Mouse (Mus musculus) kidney, adult 2 months (tissue): ENCODE measurements around the gene Patl2. TPM values are rescaled to one million over a fixed set of nuclear protein-coding genes. Genes with fewer than 3 reads are reported as not detected.

ENCODE experiments used
- DNase-seq: peaks from one replicate; pipeline ENCODE4 v3.0.0; 2021
- H3K27ac ChIP-seq: fragments of 200-500 bp; 2 replicates; pipeline ENCODE4 v1.5.1; 2012; ENCODE audit warnings: low read depth, low read length, control low read depth, inconsistent platforms; ENCODE audit not compliant: insufficient read depth
- H3K27me3 ChIP-seq: fragments of 200-500 bp; replicated peaks from 2 replicates; pipeline ENCODE4 v1.6.1; 2012; ENCODE audit warnings: mild to moderate bottlenecking, moderate library complexity, low read length, inconsistent platforms; ENCODE audit not compliant: control insufficient read depth, insufficient read depth
- H3K36me3 ChIP-seq: fragments of 200-500 bp; 2 replicates; pipeline ENCODE4 v1.6.1; 2012; ENCODE audit warnings: mild to moderate bottlenecking, moderate library complexity, low read length, inconsistent platforms; ENCODE audit not compliant: control insufficient read depth, insufficient read depth
- H3K4me1 ChIP-seq: fragments of 200-500 bp; 2 replicates; pipeline ENCODE4 v1.6.1; 2011; ENCODE audit warnings: low read length; ENCODE audit not compliant: control insufficient read depth, insufficient read depth
- H3K4me3 ChIP-seq: fragments of 200-500 bp; 2 replicates; pipeline ENCODE4 v1.5.1; 2011; ENCODE audit warnings: mild to moderate bottlenecking, low read depth, low read length, control low read depth; ENCODE audit not compliant: insufficient read depth
- CTCF ChIP-seq: fragments of 200-500 bp; conservative IDR thresholded peaks from 2 replicates; pipeline ENCODE4 v1.5.1; 2011; ENCODE audit warnings: low read depth, mild to moderate bottlenecking, control low read depth, low read length, moderate library complexity, mixed read lengths; ENCODE audit not compliant: insufficient read depth, insufficient read length
- POLR2A ChIP-seq: fragments of 200-500 bp; IDR thresholded peaks from one replicate; pipeline ENCODE4 v1.6.1; 2011; ENCODE audit warnings: low read depth, low read length, control low read depth
- WGBS: fragments of 180-500 bp; shearing (Covaris S2); methylation state at CpG from one replicate; pipeline ENCODE4 v1.1.7; 2018; 5-methylcytosine and 5-hydroxymethylcytosine counted together
- polyA plus RNA-seq: library from polyadenylated mRNA; depleted of rRNA; stranded (reverse); fragments of >200 nt; gene quantifications from 2 replicates; pipeline ENCODE4 v1.2.3, GENCODE M21; 2012

The Patl2 gene
- polyA plus RNA-seq, 1 experiment, result not detected

DNA sequence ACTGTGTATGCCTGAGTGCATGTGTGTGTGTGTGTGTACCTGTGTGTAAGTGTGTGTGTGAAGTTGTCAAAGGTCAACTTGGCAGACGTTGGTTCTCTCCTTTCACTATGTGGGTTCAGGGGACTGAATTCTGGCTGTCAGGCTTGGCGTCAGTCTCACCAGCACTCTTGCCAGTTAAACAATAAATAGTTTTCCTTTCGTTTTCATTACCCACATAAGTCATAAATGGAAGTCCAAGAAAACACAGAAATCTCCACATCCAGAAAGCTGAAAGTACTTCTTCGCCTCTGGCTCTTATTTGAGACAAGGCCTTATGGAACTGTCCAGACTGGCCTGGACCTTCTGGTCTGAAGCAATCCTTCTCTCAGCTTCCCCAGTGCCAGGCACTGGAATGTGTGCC is 40.2 kb downstream of the Patl2 start:
- no peak overlapping the region for H3K4me3 ChIP-seq
- WGBS, result 59% methylated on average over 4 of the region's 4 CpGs
- TF ChIP-seq POLR2A, result no peak
- no peak for TF ChIP-seq CTCF

DNA sequence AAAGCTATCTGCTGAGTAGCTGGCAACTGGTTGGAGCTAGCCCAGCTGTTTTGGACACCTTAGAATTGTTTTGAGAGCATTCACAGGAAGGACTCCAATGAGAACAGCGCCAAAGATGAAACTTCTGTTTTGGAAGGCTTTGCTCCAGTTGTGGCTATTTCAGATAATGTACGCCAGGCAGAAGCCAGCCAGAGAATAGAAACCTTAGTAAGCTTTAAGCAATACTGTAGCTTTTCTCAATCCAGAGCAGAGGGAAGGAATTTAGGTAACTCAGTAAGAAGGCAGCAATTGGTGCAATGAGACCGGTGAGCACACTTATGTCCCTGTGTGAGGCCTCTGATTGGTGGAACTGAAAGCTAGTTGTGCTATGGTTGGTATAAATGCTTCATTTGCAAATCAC is 42.9 kb downstream of the Patl2 start:
- H3K4me1 ChIP-seq, result 0 out of 2 replicates have a peak, but pooled peaks cover under 1% of the 10 kb centered on the region
- no peaks in the 10 kb centered on the region for H3K27me3 ChIP-seq
- no peak overlapping the region for H3K27ac ChIP-seq
- TF ChIP-seq CTCF (no peak), POLR2A (no peak)
- no peaks in the 10 kb centered on the region for H3K36me3 ChIP-seq
- DNase-seq, result no peak
- WGBS, result 96% methylated on average over 3 of the region's 3 CpGs
- H3K4me3 ChIP-seq, result no peak overlapping the region

More for the DNA sequence above, 40.2 kb downstream of the Patl2 start:
- no peaks in the 10 kb centered on the region for H3K36me3 ChIP-seq
- H3K4me1 ChIP-seq, result no peaks in the 10 kb centered on the region
- H3K27me3 ChIP-seq, result no peaks in the 10 kb centered on the region
- peak overlapping the region; percentile 30; the same call in 1 of the 2 replicates for H3K27ac ChIP-seq
- DNase-seq, result peak; percentile 22

DNA sequence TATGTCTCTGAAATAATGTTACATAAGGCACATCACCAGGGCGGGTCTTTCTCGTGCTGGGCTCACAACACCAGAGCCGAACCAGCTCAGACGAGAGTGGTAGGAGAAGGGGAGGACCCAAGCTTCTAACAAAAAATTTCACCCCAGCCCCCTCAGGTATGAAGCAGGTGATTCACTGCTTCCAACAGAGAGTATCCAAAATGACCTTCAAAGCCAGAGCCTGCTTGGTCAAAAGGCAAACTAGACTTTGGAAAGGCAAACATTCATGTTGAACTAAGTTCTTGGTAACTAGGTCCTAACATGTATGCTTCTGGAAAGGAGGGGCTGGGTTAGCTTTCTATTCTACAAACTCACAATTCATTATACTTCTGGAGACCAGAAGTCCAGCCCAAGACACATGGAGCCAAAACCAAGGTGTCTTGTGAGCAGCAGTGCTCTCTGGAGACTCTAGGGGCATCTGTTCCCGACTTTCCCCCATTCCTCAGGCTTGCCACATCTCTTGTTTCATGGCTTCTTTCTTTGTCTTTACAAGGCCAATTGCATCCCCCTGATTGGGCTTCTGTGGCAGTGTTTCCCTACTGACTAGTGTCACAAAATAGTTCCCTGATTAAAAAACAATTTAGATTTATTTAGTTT is 44.5 kb downstream of the Patl2 start:
- 76% methylated on average over 5 of the region's 5 CpGs for WGBS
- H3K27me3 ChIP-seq, result no peaks in the 10 kb centered on the region
- no peaks in the 10 kb centered on the region for H3K36me3 ChIP-seq
- 0 out of 2 replicates have a peak, but pooled peaks cover 5% of the 10 kb centered on the region for H3K4me1 ChIP-seq
- no peak overlapping the region for H3K27ac ChIP-seq
- no peak overlapping the region for H3K4me3 ChIP-seq
- peak; percentile 26; the same call in 1 of the 2 replicates for TF ChIP-seq CTCF
- TF ChIP-seq POLR2A, result no peak
- DNase-seq, result no peak

DNA sequence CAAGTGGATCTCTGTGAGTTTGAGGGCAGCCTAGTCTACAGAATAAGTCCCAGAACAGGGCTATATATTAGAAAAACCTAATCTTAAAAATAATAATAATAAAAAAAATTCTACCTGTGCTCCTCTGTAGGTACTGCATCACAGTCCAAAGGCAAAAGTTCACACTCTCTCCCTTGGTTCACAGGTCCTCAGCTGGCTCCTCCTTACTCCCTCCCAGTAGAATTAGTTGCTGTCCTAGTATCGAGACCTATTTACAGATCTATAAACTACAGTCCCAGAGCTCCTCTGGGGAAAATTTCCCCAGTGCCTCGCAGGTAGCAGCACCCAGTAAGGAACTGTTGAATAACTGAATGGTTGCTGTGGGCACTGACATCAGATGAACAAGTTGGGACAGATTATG is 45.2 kb downstream of the Patl2 start:
- TF ChIP-seq POLR2A (no peak), CTCF (no peak)

DNA sequence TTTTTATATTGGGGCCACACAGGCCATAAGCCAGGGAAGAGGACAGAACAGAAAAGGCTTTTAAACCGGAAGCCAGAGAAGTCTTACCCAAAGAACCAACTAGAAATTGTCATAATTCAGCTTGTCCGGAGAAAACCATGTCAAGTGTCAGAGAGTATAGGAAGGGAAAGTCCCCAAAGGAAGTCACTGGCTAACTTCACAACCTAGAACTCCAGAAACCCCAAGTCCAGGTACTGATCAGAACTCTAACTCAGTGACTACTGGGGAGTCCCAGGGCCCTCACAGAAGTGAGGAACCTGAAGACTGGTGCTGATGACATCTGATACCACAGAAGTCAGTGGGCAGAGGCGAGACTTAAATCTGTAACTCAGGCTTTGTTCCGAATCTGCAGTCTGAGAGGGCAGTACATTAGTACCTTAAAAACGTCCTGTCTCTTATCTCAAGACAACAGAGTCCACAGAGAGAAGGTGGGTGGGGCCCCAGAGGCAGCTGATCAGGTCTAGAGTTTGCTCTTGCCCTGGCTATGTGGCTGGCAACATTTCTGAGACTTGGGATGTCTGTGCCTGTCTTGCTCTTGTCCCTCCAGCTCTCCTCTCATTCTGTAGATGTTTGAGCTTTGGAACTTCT is 48.0 kb downstream of the Patl2 start:
- WGBS, result 41% methylated on average over 5 of the region's 5 CpGs
- H3K4me1 ChIP-seq, result 0 out of 2 replicates have a peak, but pooled peaks cover 5% of the 10 kb centered on the region
- no peak for TF ChIP-seq CTCF
- no peak for TF ChIP-seq POLR2A

More for the DNA sequence above, 45.2 kb downstream of the Patl2 start:
- Histone ChIP-seq H3K27me3 (no peaks in the 10 kb centered on the region), H3K36me3 (no peaks in the 10 kb centered on the region), H3K4me3 (no peak overlapping the region), H3K27ac (no peak overlapping the region), H3K4me1 (0 out of 2 replicates have a peak, but pooled peaks cover 5% of the 10 kb centered on the region)
- DNase-seq, result peak; percentile 25
- 62% methylated on average over 2 of the region's 2 CpGs for WGBS

DNA sequence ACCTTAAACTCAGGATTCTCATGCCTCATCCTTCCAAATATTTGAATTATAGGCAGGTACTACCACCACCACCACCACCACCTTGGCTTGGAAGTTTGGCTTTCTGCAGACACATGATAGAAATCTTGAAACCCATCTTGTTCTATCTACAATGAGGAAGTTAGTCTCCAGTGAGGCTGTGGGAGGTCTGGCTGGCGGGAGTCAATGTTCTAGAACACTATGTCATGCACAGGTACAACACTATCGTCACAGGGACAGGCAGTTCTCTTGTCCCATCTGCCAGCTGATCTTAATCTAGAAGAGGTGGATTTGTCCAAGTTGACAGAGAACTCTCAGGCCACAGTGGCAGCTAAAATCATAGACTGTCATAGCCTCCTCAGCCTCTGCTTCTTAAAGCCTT is 53.4 kb downstream of the Patl2 start:
- Histone ChIP-seq H3K27me3 (no peaks in the 10 kb centered on the region), H3K4me3 (no peak overlapping the region), H3K4me1 (0 out of 2 replicates have a peak, but pooled peaks cover 2% of the 10 kb centered on the region), H3K36me3 (no peaks in the 10 kb centered on the region), H3K27ac (no peak overlapping the region)
- 80% methylated on average over 2 of the region's 2 CpGs for WGBS
- TF ChIP-seq POLR2A, result no peak
- DNase-seq, result no peak

More for the DNA sequence above, 48.0 kb downstream of the Patl2 start:
- H3K27me3 ChIP-seq, result no peaks in the 10 kb centered on the region
- H3K4me3 ChIP-seq, result no peak overlapping the region
- H3K27ac ChIP-seq, result no peak overlapping the region
- H3K36me3 ChIP-seq, result no peaks in the 10 kb centered on the region
- DNase-seq, result no peak

DNA sequence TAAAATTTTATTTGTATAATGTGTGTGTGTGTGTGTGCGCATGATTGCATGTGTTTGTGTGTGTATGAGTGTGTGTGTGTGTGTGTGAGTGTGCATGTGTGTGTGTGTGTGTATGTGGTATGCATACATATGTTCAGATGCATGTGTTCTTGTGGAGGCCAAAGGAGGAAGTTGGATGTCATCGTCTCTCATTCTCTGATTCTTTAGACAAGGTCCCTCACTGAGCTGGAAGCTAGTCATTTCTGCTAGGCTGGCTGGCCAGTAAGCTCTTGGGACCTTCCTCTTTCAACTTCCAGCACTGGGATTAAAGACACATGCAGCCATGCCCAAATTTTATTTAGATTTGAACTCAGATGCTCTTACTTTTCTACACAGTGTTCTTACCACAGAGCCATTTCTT is 53.9 kb downstream of the Patl2 start:
- TF ChIP-seq CTCF, result no peak
- TF ChIP-seq POLR2A, result no peak
- Histone ChIP-seq H3K36me3 (no peaks in the 10 kb centered on the region), H3K4me1 (no peaks in the 10 kb centered on the region), H3K27me3 (no peaks in the 10 kb centered on the region), H3K27ac (no peak overlapping the region), H3K4me3 (no peak overlapping the region)
- DNase-seq, result no peak
- WGBS, result 95% methylated on average over 2 of the region's 2 CpGs
